Mouse (Mus musculus): ENCODE measurements around the gene Fbxl18. TPM values are rescaled to one million over a fixed set of nuclear protein-coding genes. Genes with fewer than 3 reads are reported as not detected.

Gene Fbxl18
- polyA plus RNA-seq (2014; fragmentation: Nextera tagmentation; extraction: Ambion mirVana), result 5.5 and 7.2 TPM in 2 replicates

GRCm38 (mm10) chr5:142894918-142895613 is at the start of gene Fbxl18:
TSS of gene Fbxl18 (minus strand) at chr5:142895421.
- ATAC-seq (ENCODE audit: insufficient number of reproducible peaks, insufficient read depth, low FRiP score, low read depth), result peak; percentile 88
- WGBS, result under 1% methylated on average over 40 of the region's 40 CpGs
- no peaks in the 10 kb centered on the region for H3K9me3 ChIP-seq (ENCODE audit: control insufficient read depth, low read length)
- peak within 1 kb of the TSS; percentile 70 to 78 for H3K4me3 ChIP-seq (ENCODE audit: control insufficient read depth in 1 of 2, insufficient read depth in 1 of 2, low read depth in 1 of 2, low read length in 2 of 2)
- H3K4me2 ChIP-seq (ENCODE audit: low read length), result peak within 1 kb of the TSS; percentile 89
- no peaks in the 10 kb centered on the region for H3K27me3 ChIP-seq (ENCODE audit: control insufficient read depth, insufficient read depth, low read length)
- peak within 1 kb of the TSS; percentile 84 for H3K9ac ChIP-seq (ENCODE audit: low read length)
- peak within 1 kb of the TSS; percentile 74 to 87 for H3K27ac ChIP-seq (replicated peaks in 1 of 2; ENCODE audit: control insufficient read depth in 1 of 2, insufficient read depth in 1 of 2, low read depth in 2 of 2, low read length in 2 of 2)
- peaks cover 21% of the 10 kb centered on the region for H3K36me3 ChIP-seq (ENCODE audit: control insufficient read depth, insufficient read depth, low read length)
- H3K4me1 ChIP-seq (ENCODE audit: control insufficient read depth in 2 of 2, insufficient read depth in 2 of 2, low read length in 2 of 2), result peaks cover 7 to 14% of the 10 kb centered on the region in 2 experiments

GRCm38 (mm10) chr5:142940393-142940792 is 45.2 kb upstream of the Fbxl18 start:
- Histone ChIP-seq H3K9ac (ENCODE audit: low read length) (no peak overlapping the region), H3K4me1 (ENCODE audit: control insufficient read depth in 2 of 2, insufficient read depth in 2 of 2, low read length in 2 of 2) (peaks cover 2 to 4% of the 10 kb centered on the region in 2 experiments; a peak in 3 of 4 replicates), H3K27me3 (ENCODE audit: control insufficient read depth, insufficient read depth, low read length) (no peaks in the 10 kb centered on the region), H3K9me3 (ENCODE audit: control insufficient read depth, low read length) (no peaks in the 10 kb centered on the region), H3K4me3 (ENCODE audit: control insufficient read depth in 1 of 2, insufficient read depth in 1 of 2, low read depth in 1 of 2, low read length in 2 of 2) (no peak overlapping the region), H3K27ac (replicated peaks in 1 of 2; ENCODE audit: control insufficient read depth in 1 of 2, insufficient read depth in 1 of 2, low read depth in 2 of 2, low read length in 2 of 2) (no peak overlapping the region), H3K4me2 (ENCODE audit: low read length) (no peak overlapping the region), H3K36me3 (ENCODE audit: control insufficient read depth, insufficient read depth, low read length) (no peaks in the 10 kb centered on the region)
- no peak for ATAC-seq (ENCODE audit: insufficient number of reproducible peaks, insufficient read depth, low FRiP score, low read depth)
- 60% methylated on average over 2 of the region's 2 CpGs for WGBS

GRCm38 (mm10) chr5:142937956-142938727 is 42.9 kb upstream of the Fbxl18 start:
- no peak overlapping the region for H3K9ac ChIP-seq (ENCODE audit: low read length)
- peaks cover 2 to 4% of the 10 kb centered on the region in 2 experiments; a peak in 3 of 4 replicates for H3K4me1 ChIP-seq (ENCODE audit: control insufficient read depth in 2 of 2, insufficient read depth in 2 of 2, low read length in 2 of 2)
- no peak overlapping the region for H3K4me3 ChIP-seq (ENCODE audit: control insufficient read depth in 1 of 2, insufficient read depth in 1 of 2, low read depth in 1 of 2, low read length in 2 of 2)
- no peak overlapping the region for H3K4me2 ChIP-seq (ENCODE audit: low read length)
- H3K36me3 ChIP-seq (ENCODE audit: control insufficient read depth, insufficient read depth, low read length), result no peaks in the 10 kb centered on the region
- no peaks in the 10 kb centered on the region for H3K9me3 ChIP-seq (ENCODE audit: control insufficient read depth, low read length)
- ATAC-seq (ENCODE audit: insufficient number of reproducible peaks, insufficient read depth, low FRiP score, low read depth), result no peak
- 41% methylated on average over 19 of the region's 19 CpGs for WGBS
- H3K27me3 ChIP-seq (ENCODE audit: control insufficient read depth, insufficient read depth, low read length), result no peaks in the 10 kb centered on the region
- H3K27ac ChIP-seq (replicated peaks in 1 of 2; ENCODE audit: control insufficient read depth in 1 of 2, insufficient read depth in 1 of 2, low read depth in 2 of 2, low read length in 2 of 2), result no peak overlapping the region

GRCm38 (mm10) chr5:142936336-142936719 is 41.1 kb upstream of the Fbxl18 start:
- Histone ChIP-seq H3K4me2 (ENCODE audit: low read length) (peak overlapping the region; percentile 62), H3K27ac (replicated peaks in 1 of 2; ENCODE audit: control insufficient read depth in 1 of 2, insufficient read depth in 1 of 2, low read depth in 2 of 2, low read length in 2 of 2) (no peak overlapping the region), H3K36me3 (ENCODE audit: control insufficient read depth, insufficient read depth, low read length) (no peaks in the 10 kb centered on the region), H3K4me1 (ENCODE audit: control insufficient read depth in 2 of 2, insufficient read depth in 2 of 2, low read length in 2 of 2) (peaks cover 4 to 10% of the 10 kb centered on the region in 2 experiments; a peak in 3 of 4 replicates), H3K27me3 (ENCODE audit: control insufficient read depth, insufficient read depth, low read length) (no peaks in the 10 kb centered on the region), H3K9me3 (ENCODE audit: control insufficient read depth, low read length) (no peaks in the 10 kb centered on the region), H3K9ac (ENCODE audit: low read length) (peak overlapping the region; percentile 63), H3K4me3 (ENCODE audit: control insufficient read depth in 1 of 2, insufficient read depth in 1 of 2, low read depth in 1 of 2, low read length in 2 of 2) (peak overlapping the region; percentile 10 to 21; a peak in 3 of 4 replicates)
- 3% methylated on average over 17 of the region's 17 CpGs for WGBS
- ATAC-seq (ENCODE audit: insufficient number of reproducible peaks, insufficient read depth, low FRiP score, low read depth), result no peak; the same call in 1 of the 2 replicates

- peak; percentile 46 for ATAC-seq (ENCODE audit: insufficient number of reproducible peaks, insufficient read depth, low FRiP score, low read depth)
Observed at GRCm38 (mm10) chr5:142935642-142936335, 40.6 kb upstream of the Fbxl18 start.

GRCm38 (mm10) chr5:142932731-142933130 is 37.5 kb upstream of the Fbxl18 start:
- no peak overlapping the region for H3K27ac ChIP-seq (replicated peaks in 1 of 2; ENCODE audit: control insufficient read depth in 1 of 2, insufficient read depth in 1 of 2, low read depth in 2 of 2, low read length in 2 of 2)
- ATAC-seq (ENCODE audit: insufficient number of reproducible peaks, insufficient read depth, low FRiP score, low read depth), result no peak
- no peaks in the 10 kb centered on the region for H3K9me3 ChIP-seq (ENCODE audit: control insufficient read depth, low read length)
- H3K4me3 ChIP-seq (ENCODE audit: control insufficient read depth in 1 of 2, insufficient read depth in 1 of 2, low read depth in 1 of 2, low read length in 2 of 2), result no peak overlapping the region
- H3K27me3 ChIP-seq (ENCODE audit: control insufficient read depth, insufficient read depth, low read length), result no peaks in the 10 kb centered on the region
- H3K4me2 ChIP-seq (ENCODE audit: low read length), result no peak overlapping the region
- H3K36me3 ChIP-seq (ENCODE audit: control insufficient read depth, insufficient read depth, low read length), result no peaks in the 10 kb centered on the region
- H3K4me1 ChIP-seq (ENCODE audit: control insufficient read depth in 2 of 2, insufficient read depth in 2 of 2, low read length in 2 of 2), result peaks cover 9 to 22% of the 10 kb centered on the region in 2 experiments; a peak in 3 of 4 replicates
- H3K9ac ChIP-seq (ENCODE audit: low read length), result no peak overlapping the region
- 80% methylated on average over 8 of the region's 8 CpGs for WGBS

More at GRCm38 (mm10) chr5:142935642-142936335, 40.6 kb upstream of the Fbxl18 start:
- Histone ChIP-seq H3K36me3 (ENCODE audit: control insufficient read depth, insufficient read depth, low read length) (no peaks in the 10 kb centered on the region), H3K4me2 (ENCODE audit: low read length) (peak overlapping the region; percentile 62), H3K27me3 (ENCODE audit: control insufficient read depth, insufficient read depth, low read length) (no peaks in the 10 kb centered on the region), H3K4me1 (ENCODE audit: control insufficient read depth in 2 of 2, insufficient read depth in 2 of 2, low read length in 2 of 2) (peaks cover 4 to 14% of the 10 kb centered on the region in 2 experiments; a peak in 3 of 4 replicates), H3K9ac (ENCODE audit: low read length) (peak overlapping the region; percentile 63), H3K9me3 (ENCODE audit: control insufficient read depth, low read length) (no peaks in the 10 kb centered on the region), H3K27ac (replicated peaks in 1 of 2; ENCODE audit: control insufficient read depth in 1 of 2, insufficient read depth in 1 of 2, low read depth in 2 of 2, low read length in 2 of 2) (no peak overlapping the region), H3K4me3 (ENCODE audit: control insufficient read depth in 1 of 2, insufficient read depth in 1 of 2, low read depth in 1 of 2, low read length in 2 of 2) (peak overlapping the region; percentile 10 to 21; a peak in 3 of 4 replicates)
- WGBS, result 19% methylated on average over 13 of the region's 13 CpGs

- H3K27ac ChIP-seq (replicated peaks in 1 of 2; ENCODE audit: control insufficient read depth in 1 of 2, insufficient read depth in 1 of 2, low read depth in 2 of 2, low read length in 2 of 2), result peak overlapping the region; percentile 31 to 34
- H3K4me1 ChIP-seq (ENCODE audit: control insufficient read depth in 2 of 2, insufficient read depth in 2 of 2, low read length in 2 of 2), result peaks cover 15 to 28% of the 10 kb centered on the region in 2 experiments; a peak in 3 of 4 replicates
- no peaks in the 10 kb centered on the region for H3K27me3 ChIP-seq (ENCODE audit: control insufficient read depth, insufficient read depth, low read length)
- H3K9me3 ChIP-seq (ENCODE audit: control insufficient read depth, low read length), result no peaks in the 10 kb centered on the region
- H3K4me3 ChIP-seq (ENCODE audit: control insufficient read depth in 1 of 2, insufficient read depth in 1 of 2, low read depth in 1 of 2, low read length in 2 of 2), result no peak overlapping the region
- H3K36me3 ChIP-seq (ENCODE audit: control insufficient read depth, insufficient read depth, low read length), result no peaks in the 10 kb centered on the region
- H3K4me2 ChIP-seq (ENCODE audit: low read length), result peak overlapping the region; percentile 38; the same call in 1 of the 2 replicates
- 0 out of 2 replicates have a peak overlapping the region, but pooled peaks have one; percentile 27 for H3K9ac ChIP-seq (ENCODE audit: low read length)
- 0 out of 2 replicates have a peak, but pooled peaks have one; percentile 18 for ATAC-seq (ENCODE audit: insufficient number of reproducible peaks, insufficient read depth, low FRiP score, low read depth)
- 14% methylated on average over 9 of the region's 9 CpGs for WGBS
Observed at GRCm38 (mm10) chr5:142932084-142932685, 37.0 kb upstream of the Fbxl18 start.

Data from heart, embryonic 14.5 days (tissue).